In genomic region chr15:81190011-81190629, GRCm38 (mm10) we compare ENCODE assay signal across 7 mouse cellular contexts. TPM values are rescaled to one million over a fixed set of nuclear protein-coding genes. Genes with fewer than 3 reads are reported as not detected.
A peak's percentile ranks its signal among the peaks of the same experiment; 100 is the strongest.
DNase-seq lines count a peak whose midpoint lies in the region; ATAC-seq and TF ChIP-seq lines count a peak whose summit lies in the region.

No protein-coding gene starts in this region.

- DNase-seq in left cerebral cortex, adult 2 months (ENCODE audit: extremely low spot score in 1 of 2, low spot score in 2 of 2) = peak in 1 of 2 experiments; percentile 31
- DNase-seq in left cerebral cortex, postnatal 25 days (ENCODE audit: low spot score in 2 of 2) = no peak
- peak; percentile 31 for DNase-seq in G1E (ENCODE audit: low spot score)
- peak; percentile 14 for DNase-seq in spleen, adult 12 weeks (ENCODE audit: low spot score)

- H3K36me3 ChIP-seq in G1E (replicated peaks) = peaks cover 10% of the 10 kb centered on the region
- H3K36me3 ChIP-seq in hindbrain, embryonic 13.5 days = peaks cover 8% of the 10 kb centered on the region; the same call in 1 of the 2 replicates
- no peaks in the 10 kb centered on the region for H3K36me3 ChIP-seq in liver, embryonic 15.5 days (replicated peaks)

- ATAC-seq in G1E (ENCODE audit: extremely low read depth, insufficient number of reproducible peaks, low FRiP score, poor library complexity, severe bottlenecking) = no peak
- no peak for ATAC-seq in hindbrain, embryonic 13.5 days (ENCODE audit: low FRiP score)
- peak; percentile 17 for ATAC-seq in liver, embryonic 15.5 days (ENCODE audit: insufficient read depth)

- no peaks in the 10 kb centered on the region for H3K9me3 ChIP-seq in G1E (replicated peaks)
- H3K9me3 ChIP-seq in hindbrain, embryonic 13.5 days = no peaks in the 10 kb centered on the region
- H3K9me3 ChIP-seq in liver, embryonic 15.5 days (replicated peaks) = no peaks in the 10 kb centered on the region

- peaks cover 26% of the 10 kb centered on the region for H3K4me1 ChIP-seq in G1E (ENCODE audit: insufficient read depth, low read depth, low read length)
- no peaks in the 10 kb centered on the region for H3K4me1 ChIP-seq in cortical plate, adult 2 months (ENCODE audit: control insufficient read depth, insufficient read depth, low read length)
- peaks cover 29% of the 10 kb centered on the region for H3K4me1 ChIP-seq in hindbrain, embryonic 13.5 days (replicated peaks)
- H3K4me1 ChIP-seq in liver, embryonic 15.5 days (replicated peaks) = peaks cover 37% of the 10 kb centered on the region

- no peaks in the 10 kb centered on the region; the same call in 1 of the 2 replicates for H3K27me3 ChIP-seq in G1E (ENCODE audit: insufficient read depth, low read length)
- no peaks in the 10 kb centered on the region for H3K27me3 ChIP-seq in hindbrain, embryonic 13.5 days
- H3K27me3 ChIP-seq in liver, embryonic 15.5 days = no peaks in the 10 kb centered on the region

- H3K4me3 ChIP-seq in left cerebral cortex, adult 2 months = peak overlapping the region; percentile 93
- H3K4me3 ChIP-seq in G1E (ENCODE audit: low read depth, low read length) = peak overlapping the region; percentile 89
- peak overlapping the region; percentile 94 for H3K4me3 ChIP-seq in cortical plate, adult 2 months (ENCODE audit: insufficient read depth, low read length)
- H3K4me3 ChIP-seq in hindbrain, embryonic 13.5 days = peak overlapping the region; percentile 98
- H3K4me3 ChIP-seq in liver, embryonic 15.5 days (replicated peaks) = peak overlapping the region; percentile 72

- H3K4me2 ChIP-seq in hindbrain, embryonic 13.5 days = peak overlapping the region; percentile 80
- peak overlapping the region; percentile 98 for H3K4me2 ChIP-seq in liver, embryonic 15.5 days

- TF ChIP-seq POLR2A in cortical plate, adult 2 months (IDR thresholded peaks at IDR 0.05; ENCODE audit: extremely low read depth, insufficient read depth, low read length) = no peak

- TF ChIP-seq CTCF in left cerebral cortex, adult 2 months (IDR thresholded peaks at IDR 0.05) = no peak
- no peak for TF ChIP-seq CTCF in G1E (IDR thresholded peaks at IDR 0.05; ENCODE audit: low read depth, low read length)
- TF ChIP-seq CTCF in cortical plate, adult 2 months (IDR thresholded peaks at IDR 0.05; ENCODE audit: extremely low read depth, insufficient read depth, low read length) = no peak

- intact Hi-C loops in left cerebral cortex, adult 2 months (cut with DNase I) = loop anchor here (5.0 to 10.0 kb wide), 2 partner anchors 118 to 485 kb away; no protein-coding TSS in a partner anchor
- intact Hi-C loops in left cerebral cortex, postnatal 25 days (cut with DNase I) = loop anchor here (2.0 to 10.0 kb wide), 2 partner anchors 83 to 485 kb away; no protein-coding TSS in a partner anchor

- H3K9ac ChIP-seq in hindbrain, embryonic 13.5 days = peak overlapping the region; percentile 96
- H3K9ac ChIP-seq in liver, embryonic 15.5 days = peak overlapping the region; percentile 74

- WGBS in hindbrain, embryonic 13.5 days = 1% methylated on average over 31 of the region's 46 CpGs
- WGBS in liver, embryonic 15.5 days (ENCODE audit: insufficient replicate concordance) = 1% methylated on average over 37 of the region's 46 CpGs

- H3K27ac ChIP-seq in left cerebral cortex, adult 2 months = peak overlapping the region; percentile 78
- H3K27ac ChIP-seq in cortical plate, adult 2 months (ENCODE audit: insufficient read depth, low read length) = no peak overlapping the region
- H3K27ac ChIP-seq in hindbrain, embryonic 13.5 days = peak overlapping the region; percentile 88
- peak overlapping the region; percentile 58; the same call in 1 of the 2 replicates for H3K27ac ChIP-seq in liver, embryonic 15.5 days (replicated peaks)

RNA-seq across cellular contexts. Expression of gene Mrtfa, which starts 0.4 kb away (rescaled TPM):
- total RNA-seq in left cerebral cortex, adult 2 months (2021) = 10 to 100 TPM; 71.2 to 75.8 TPM
- 10 to 100 TPM; 65.0 to 71.8 TPM for total RNA-seq in left cerebral cortex, postnatal 25 days (2021)
- total RNA-seq in G1E (2014; fragmentation: Nextera tagmentation) (16.5 and 17.2 TPM in 2 replicates), G1E (2017) (1.5 and 2.3 TPM in 2 replicates)
- polyA plus RNA-seq in G1E (2012) = 18.3 and 18.5 TPM in 2 replicates
- polyA plus RNA-seq in cortical plate, adult 2 months (2012; rRNA removed) = 30.9 and 38.0 TPM in 2 replicates
- polyA plus RNA-seq in hindbrain, embryonic 13.5 days (2015; fragmentation: Nextera tagmentation; extraction: Ambion mirVana) = 22.9 and 28.6 TPM in 2 replicates
- 5.3 and 5.9 TPM in 2 replicates for polyA plus RNA-seq in liver, embryonic 15.5 days (2015; fragmentation: Nextera tagmentation; extraction: Ambion mirVana)

RNA-seq across cellular contexts. Expression of gene Mchr1, which starts 45.2 kb away (rescaled TPM):
- 10 to 100 TPM; 23.6 to 27.5 TPM for total RNA-seq in left cerebral cortex, adult 2 months (2021)
- 10 to 100 TPM; 21.5 to 26.7 TPM for total RNA-seq in left cerebral cortex, postnatal 25 days (2021)
- total RNA-seq in G1E (2014; fragmentation: Nextera tagmentation) (not detected in 2 replicates), G1E (2017) (0.22 TPM in 1 of 2 replicates, not detected in the other)
- not detected in 2 replicates for polyA plus RNA-seq in G1E (2012)
- polyA plus RNA-seq in cortical plate, adult 2 months (2012; rRNA removed) = 21.9 and 22.7 TPM in 2 replicates
- 1.6 and 2.1 TPM in 2 replicates for polyA plus RNA-seq in hindbrain, embryonic 13.5 days (2015; fragmentation: Nextera tagmentation; extraction: Ambion mirVana)
- 0.07 and 0.08 TPM in 2 replicates for polyA plus RNA-seq in liver, embryonic 15.5 days (2015; fragmentation: Nextera tagmentation; extraction: Ambion mirVana)

Comparison
In these comparisons a context has a peak if more than half of its experiments do, and no peak if none do; other contexts are left out.
1. DNase-seq: peak in G1E (single experiment) and spleen, adult 12 weeks (single experiment); none in left cerebral cortex, postnatal 25 days (0 of 2).
2. Peak in every context shown above with its lines, with median percentiles within 50 percentile points of each other: H3K4me3 ChIP-seq.